In genomic region chr6:36806906-36807305, GRCm38 (mm10) we compare ENCODE assay signal across 11 mouse cellular contexts. TPM values are rescaled to one million over a fixed set of nuclear protein-coding genes. Genes with fewer than 3 reads are reported as not detected.
DNase-seq lines count a peak whose midpoint lies in the region; ATAC-seq lines count a peak whose summit lies in the region.
"Had no signal": no experiment of that assay in that cellular context is flagged by ENCODE, and none has a peak within 500 bp of the region (broad histone marks: within the 10 kb centered on the region; RNA-seq: fewer than 3 reads in every experiment).

No protein-coding gene starts in this region.

- no peak overlapping the region for H3K4me3 ChIP-seq in heart, embryonic 11.5 days (ENCODE audit: low read depth, low read length)
- 0 out of 2 replicates have a peak overlapping the region, but pooled peaks have one; percentile 1 for H3K4me3 ChIP-seq in embryonic facial prominence, embryonic 11.5 days (ENCODE audit: low read depth, low read length)
- H3K4me3 ChIP-seq in hindbrain, embryonic 13.5 days = peak overlapping the region; percentile 72
- H3K4me3 ChIP-seq in midbrain, embryonic 14.5 days (replicated peaks; ENCODE audit: low read depth, low read length) = 0 out of 2 replicates have a peak overlapping the region, but pooled peaks have one; percentile 9

- DNase-seq in heart, postnatal 36 days = no peak
- DNase-seq in embryonic facial prominence, embryonic 11.5 days (ENCODE audit: low spot score) = no peak
- no peak for DNase-seq in midbrain, embryonic 14.5 days
- DNase-seq in ovary, postnatal 14 days (ENCODE audit: low spot score) = no peak
- DNase-seq in gastrocnemius, postnatal 36 days = no peak
- DNase-seq in natural killer cell, adult 2 months (ENCODE audit: low spot score in 2 of 2) = no peak
- DNase-seq: kidney, adult 11 months; lung, postnatal 10 days had no signal

- no peak overlapping the region for H3K27ac ChIP-seq in heart, embryonic 11.5 days (ENCODE audit: low read depth, low read length)
- no peak overlapping the region for H3K27ac ChIP-seq in embryonic facial prominence, embryonic 11.5 days (replicated peaks; ENCODE audit: low read depth, low read length)
- H3K27ac ChIP-seq in hindbrain, embryonic 13.5 days = no peak overlapping the region
- H3K27ac ChIP-seq in midbrain, embryonic 14.5 days (replicated peaks; ENCODE audit: low read depth, low read length) = no peak overlapping the region

- peak overlapping the region; percentile 29 for H3K4me2 ChIP-seq in heart, embryonic 11.5 days
- peak overlapping the region; percentile 13 for H3K4me2 ChIP-seq in embryonic facial prominence, embryonic 11.5 days (ENCODE audit: low read depth, low read length)
- peak overlapping the region; percentile 69 for H3K4me2 ChIP-seq in hindbrain, embryonic 13.5 days
- H3K4me2 ChIP-seq in midbrain, embryonic 14.5 days (ENCODE audit: low read length) = peak overlapping the region; percentile 58

- no peaks in the 10 kb centered on the region for H3K27me3 ChIP-seq in heart, embryonic 11.5 days (ENCODE audit: control insufficient read depth, insufficient read depth, low read length)
- no peaks in the 10 kb centered on the region for H3K27me3 ChIP-seq in embryonic facial prominence, embryonic 11.5 days (ENCODE audit: control insufficient read depth, insufficient read depth, low read length)
- no peaks in the 10 kb centered on the region for H3K27me3 ChIP-seq in hindbrain, embryonic 13.5 days
- no peaks in the 10 kb centered on the region for H3K27me3 ChIP-seq in midbrain, embryonic 14.5 days (ENCODE audit: control insufficient read depth, insufficient read depth, low read length)

- H3K36me3 ChIP-seq in heart, embryonic 11.5 days (ENCODE audit: control insufficient read depth, insufficient read depth, low read length) = no peaks in the 10 kb centered on the region
- peaks cover 8% of the 10 kb centered on the region for H3K36me3 ChIP-seq in embryonic facial prominence, embryonic 11.5 days (replicated peaks; ENCODE audit: control insufficient read depth, insufficient read depth, low read depth, low read length)
- H3K36me3 ChIP-seq in hindbrain, embryonic 13.5 days = peaks cover 6% of the 10 kb centered on the region; the same call in 1 of the 2 replicates
- peaks cover 5% of the 10 kb centered on the region for H3K36me3 ChIP-seq in midbrain, embryonic 14.5 days (ENCODE audit: control insufficient read depth, insufficient read depth, low read length)

- H3K9ac ChIP-seq in heart, embryonic 11.5 days (ENCODE audit: low read depth, low read length) = no peak overlapping the region
- H3K9ac ChIP-seq in embryonic facial prominence, embryonic 11.5 days (replicated peaks; ENCODE audit: low read length) = no peak overlapping the region
- peak overlapping the region; percentile 26; the same call in 1 of the 2 replicates for H3K9ac ChIP-seq in hindbrain, embryonic 13.5 days
- no peak overlapping the region for H3K9ac ChIP-seq in midbrain, embryonic 14.5 days (replicated peaks; ENCODE audit: low read length)

- intact Hi-C loops in heart, postnatal 36 days (cut with DNase I) = no loop called here
- intact Hi-C loops in gastrocnemius, postnatal 36 days (cut with DNase I) = no loop called here

- no peak for ATAC-seq in heart, embryonic 11.5 days (replicated peaks; ENCODE audit: insufficient number of reproducible peaks, low FRiP score, low TSS enrichment)
- ATAC-seq in embryonic facial prominence, embryonic 11.5 days (replicated peaks; ENCODE audit: insufficient number of reproducible peaks, low FRiP score, low TSS enrichment, low read depth) = no peak
- no peak for ATAC-seq in hindbrain, embryonic 13.5 days (ENCODE audit: low FRiP score)
- ATAC-seq in midbrain, embryonic 14.5 days (ENCODE audit: low FRiP score, low TSS enrichment) = no peak
- ATAC-seq: CD4-positive, CD25-positive, alpha-beta regulatory T cell, adult 4 months had no signal

- no peaks in the 10 kb centered on the region for H3K9me3 ChIP-seq in heart, embryonic 11.5 days (replicated peaks; ENCODE audit: control insufficient read depth, low read length)
- no peaks in the 10 kb centered on the region for H3K9me3 ChIP-seq in embryonic facial prominence, embryonic 11.5 days (replicated peaks; ENCODE audit: control insufficient read depth, low read length)
- H3K9me3 ChIP-seq in hindbrain, embryonic 13.5 days = no peaks in the 10 kb centered on the region
- no peaks in the 10 kb centered on the region for H3K9me3 ChIP-seq in midbrain, embryonic 14.5 days (ENCODE audit: control insufficient read depth, low read length)

- 60% methylated on average over 6 of the region's 6 CpGs for WGBS in heart, embryonic 11.5 days (ENCODE audit: insufficient replicate concordance)
- 89% methylated on average over 6 of the region's 6 CpGs for WGBS in embryonic facial prominence, embryonic 11.5 days
- WGBS in hindbrain, embryonic 13.5 days = 71% methylated on average over 6 of the region's 6 CpGs
- WGBS in midbrain, embryonic 14.5 days = 75% methylated on average over 6 of the region's 6 CpGs

- 0 out of 2 replicates have a peak, but pooled peaks cover 2% of the 10 kb centered on the region for H3K4me1 ChIP-seq in heart, embryonic 11.5 days (ENCODE audit: control insufficient read depth, insufficient read depth, low read length)
- H3K4me1 ChIP-seq in embryonic facial prominence, embryonic 11.5 days (ENCODE audit: control insufficient read depth, insufficient read depth, low read length) = no peaks in the 10 kb centered on the region; the same call in 1 of the 2 replicates
- H3K4me1 ChIP-seq in hindbrain, embryonic 13.5 days (replicated peaks) = peaks cover 40% of the 10 kb centered on the region
- H3K4me1 ChIP-seq in midbrain, embryonic 14.5 days (ENCODE audit: control insufficient read depth, insufficient read depth, low read length) = peaks cover 25% of the 10 kb centered on the region

RNA-seq across cellular contexts. Expression of gene Ptn, which starts 3.1 kb away (rescaled TPM):
- polyA plus RNA-seq in heart, embryonic 11.5 days (2014; fragmentation: Nextera tagmentation; extraction: Ambion mirVana) = 297 and 314 TPM in 2 replicates
- 1 to 10 TPM; 2.7 to 4.4 TPM for total RNA-seq in heart, postnatal 36 days (2021)
- 499 and 596 TPM in 2 replicates for polyA plus RNA-seq in embryonic facial prominence, embryonic 11.5 days (2014; fragmentation: Nextera tagmentation; extraction: Ambion mirVana)
- polyA plus RNA-seq in hindbrain, embryonic 13.5 days (2015; fragmentation: Nextera tagmentation; extraction: Ambion mirVana) = 566 and 774 TPM in 2 replicates
- 680 and 686 TPM in 2 replicates for polyA plus RNA-seq in midbrain, embryonic 14.5 days (2014; fragmentation: Nextera tagmentation; extraction: Ambion mirVana)
- 1 to 10 TPM; 1.9 to 2.1 TPM for total RNA-seq in gastrocnemius, postnatal 36 days (2021)
- polyA plus RNA-seq: CD4-positive, CD25-positive, alpha-beta regulatory T cell, adult 4 months had no signal

Comparison
In these comparisons a context has a peak if more than half of its experiments do, and no peak if none do; other contexts are left out.
1. H3K4me2 ChIP-seq: peak in every context shown above with its lines; median percentile 69 in hindbrain, embryonic 13.5 days; 58 in midbrain, embryonic 14.5 days; 29 in heart, embryonic 11.5 days; 13 in embryonic facial prominence, embryonic 11.5 days.